Mouse (Mus musculus) midbrain, postnatal 0 days (tissue): ENCODE measurements around the gene Fxyd7. TPM values are rescaled to one million over a fixed set of nuclear protein-coding genes. Genes with fewer than 3 reads are reported as not detected.
A peak's percentile ranks its signal among the peaks of the same experiment; 100 is the strongest.

Source experiments
- ATAC-seq: fragments of 200-750 bp; cut with Nextera tagmentation; 2 replicates; pipeline ENCODE4 v1.8.0; 2017; ENCODE audit warnings: moderate number of reproducible peaks, mild to moderate bottlenecking, moderate TSS enrichment, moderate library complexity; ENCODE audit not compliant: low FRiP score
- DNase-seq: peaks from one replicate; pipeline ENCODE4 v3.0.0-alpha.2; 2015; ENCODE audit warnings: low spot score
- H3K27ac ChIP-seq: fragments of 300-500 bp; sonication (generic); 2 replicates; pipeline ENCODE4 v1.5.1; 2014; ENCODE audit warnings: low read depth, mild to moderate bottlenecking, low read length, mixed read lengths
- H3K27me3 ChIP-seq: fragments of 300-500 bp; sonication (generic); 2 replicates; pipeline ENCODE4 v1.6.1; 2014; ENCODE audit warnings: low read length, control low read depth, mixed read lengths; ENCODE audit not compliant: insufficient read depth
- H3K36me3 ChIP-seq: fragments of 300-500 bp; sonication (generic); 2 replicates; pipeline ENCODE4 v1.6.1; 2014; ENCODE audit warnings: low read length, control low read depth, mixed read lengths; ENCODE audit not compliant: insufficient read depth
- H3K4me1 ChIP-seq: fragments of 300-500 bp; sonication (generic); 2 replicates; pipeline ENCODE4 v1.6.1; 2014; ENCODE audit warnings: mild to moderate bottlenecking, control low read depth, antibody characterized with exemption, low read length, mixed read lengths; ENCODE audit not compliant: insufficient read depth
- H3K4me2 ChIP-seq: fragments of 300-500 bp; sonication (generic); 2 replicates; pipeline ENCODE4 v1.6.1; 2014; ENCODE audit warnings: low read depth, mild to moderate bottlenecking, low read length, mixed read lengths; ENCODE audit not compliant: poor library complexity, severe bottlenecking
- H3K4me3 ChIP-seq: fragments of 300-500 bp; sonication (generic); 2 replicates; pipeline ENCODE4 v1.5.1; 2014; ENCODE audit warnings: low read depth, mild to moderate bottlenecking, low read length, moderate library complexity
- H3K9ac ChIP-seq: fragments of 300-500 bp; sonication (generic); replicated peaks from 2 replicates; pipeline ENCODE4 v1.6.1; 2014; ENCODE audit warnings: mild to moderate bottlenecking, low read length, moderate library complexity, mixed read lengths; ENCODE audit not compliant: poor library complexity, severe bottlenecking
- H3K9me3 ChIP-seq: fragments of 300-500 bp; sonication (generic); 2 replicates; pipeline ENCODE4 v1.6.1; 2016; ENCODE audit warnings: low read length, control low read depth
- CTCF ChIP-seq: IDR thresholded peaks from 2 replicates; pipeline ENCODE4 v1.5.1; 2016; ENCODE audit warnings: antibody characterized with exemption, mild to moderate bottlenecking
- WGBS: fragments of 180-500 bp; shearing (Covaris S2); extraction: QIAGEN DNeasy Blood & Tissue Kit; methylation state at CpG from one replicate; pipeline ENCODE4 v1.1.7; 2014; 5-methylcytosine and 5-hydroxymethylcytosine counted together
- polyA plus RNA-seq: library from polyadenylated mRNA; unstranded; fragments of >200 nt; fragmentation: Nextera tagmentation; extraction: Ambion mirVana; gene quantifications from 2 replicates; pipeline ENCODE4 v1.2.1, GENCODE M21; 2015
- total RNA-seq: library from RNA; depleted of rRNA; stranded (reverse); fragments of >200 nt; gene quantifications from 2 replicates; pipeline ENCODE4 v1.2.3, GENCODE M21; 2014

Gene Fxyd7
- total and polyA plus RNA-seq, 2 experiments from 2014 or later: 285 to 455 TPM

DNA sequence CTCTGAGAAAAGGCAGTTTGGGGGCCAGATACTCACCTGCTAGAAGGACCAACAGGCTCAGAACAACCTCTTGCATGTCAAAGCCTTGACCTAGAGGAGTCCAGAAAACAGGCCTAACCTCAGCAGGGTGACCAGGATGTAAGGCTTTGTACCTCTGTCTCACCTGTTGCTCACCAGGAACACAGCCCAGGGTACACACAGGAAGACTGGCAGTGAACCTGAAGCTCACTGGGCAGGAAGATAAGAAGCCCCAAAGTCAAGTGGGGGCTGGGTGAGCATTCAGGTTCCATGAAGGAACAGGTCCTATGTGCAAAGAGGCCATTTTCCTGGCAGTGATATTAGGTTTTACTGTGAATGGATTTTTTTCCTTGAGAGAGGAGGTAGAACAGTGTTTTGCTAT lies 22.3 kb upstream of the Fxyd7 start:
- no peak overlapping the region for H3K4me2 ChIP-seq
- H3K9me3 ChIP-seq: no peaks in the 10 kb centered on the region
- H3K9ac ChIP-seq: no peak overlapping the region
- no peaks in the 10 kb centered on the region for H3K4me1 ChIP-seq
- ATAC-seq (no peak), DNase-seq (no peak)
- H3K36me3 ChIP-seq: no peaks in the 10 kb centered on the region
- no peak overlapping the region for H3K4me3 ChIP-seq
- no peaks in the 10 kb centered on the region for H3K27me3 ChIP-seq
- no peak for TF ChIP-seq CTCF
- H3K27ac ChIP-seq: no peak overlapping the region

- no peak for DNase-seq
- Histone ChIP-seq H3K27ac (no peak overlapping the region), H3K9me3 (no peaks in the 10 kb centered on the region), H3K9ac (no peak overlapping the region), H3K36me3 (no peaks in the 10 kb centered on the region), H3K4me2 (no peak overlapping the region), H3K27me3 (no peaks in the 10 kb centered on the region), H3K4me1 (no peaks in the 10 kb centered on the region), H3K4me3 (no peak overlapping the region)
- no peak for TF ChIP-seq CTCF
- no peak for ATAC-seq
- WGBS: 58% methylated on average over 9 of the region's 9 CpGs
These were observed 21.1 kb upstream of the Fxyd7 start for GRCm38 (mm10) chr7:31072326-31072725.

- no peak for ATAC-seq
- no peak for TF ChIP-seq CTCF
- WGBS: 82% methylated on average over 6 of the region's 6 CpGs
- H3K27me3 ChIP-seq: no peaks in the 10 kb centered on the region
- H3K36me3 ChIP-seq: no peaks in the 10 kb centered on the region
- H3K4me3 ChIP-seq: no peak overlapping the region
- no peaks in the 10 kb centered on the region for H3K4me1 ChIP-seq
- H3K9ac ChIP-seq: no peak overlapping the region; the same call in 1 of the 2 replicates
- no peak overlapping the region for H3K4me2 ChIP-seq
- no peak overlapping the region for H3K27ac ChIP-seq
- H3K9me3 ChIP-seq: no peaks in the 10 kb centered on the region
- DNase-seq: no peak
These were observed 19.1 kb upstream of the Fxyd7 start for GRCm38 (mm10) chr7:31070324-31070723.

- 90% methylated on average over 14 of the region's 14 CpGs for WGBS
- H3K4me3 ChIP-seq: no peak overlapping the region
- DNase-seq (no peak), ATAC-seq (no peak)
- H3K36me3 ChIP-seq: no peaks in the 10 kb centered on the region
- H3K4me1 ChIP-seq: no peaks in the 10 kb centered on the region
- H3K4me2 ChIP-seq: no peak overlapping the region
- H3K9ac ChIP-seq: no peak overlapping the region
- H3K27ac ChIP-seq: no peak overlapping the region
- H3K9me3 ChIP-seq: no peaks in the 10 kb centered on the region
- no peaks in the 10 kb centered on the region for H3K27me3 ChIP-seq
- TF ChIP-seq CTCF: no peak
These were observed 18.2 kb upstream of the Fxyd7 start for GRCm38 (mm10) chr7:31069491-31069890.

DNA sequence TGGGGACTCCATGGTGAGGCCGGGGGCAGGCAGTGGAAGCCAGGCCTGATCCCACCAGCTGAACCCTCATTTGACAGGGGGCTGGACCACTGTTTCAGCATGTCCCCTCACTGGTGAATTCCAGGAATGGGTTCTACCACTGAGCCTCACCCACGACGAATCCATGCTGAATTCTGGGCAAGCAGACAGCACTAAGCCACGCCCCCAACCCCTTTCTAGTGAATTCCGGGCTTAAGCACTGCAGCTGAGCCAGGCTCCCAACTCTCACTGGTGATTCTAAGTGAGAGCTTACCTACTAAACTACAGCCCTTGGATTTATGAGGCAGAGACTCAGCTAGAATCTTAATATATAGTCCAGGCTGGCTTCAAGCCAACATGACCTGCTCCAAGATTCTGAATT lies 16.6 kb upstream of the Fxyd7 start:
- H3K9ac ChIP-seq: no peak overlapping the region
- H3K27ac ChIP-seq: no peak overlapping the region
- ATAC-seq (no peak), DNase-seq (peak; percentile 55)
- H3K36me3 ChIP-seq: no peaks in the 10 kb centered on the region
- TF ChIP-seq CTCF: no peak
- 36% methylated on average over 5 of the region's 5 CpGs for WGBS
- H3K4me1 ChIP-seq: no peaks in the 10 kb centered on the region
- no peaks in the 10 kb centered on the region for H3K27me3 ChIP-seq
- no peak overlapping the region for H3K4me2 ChIP-seq
- H3K4me3 ChIP-seq: no peak overlapping the region
- H3K9me3 ChIP-seq: no peaks in the 10 kb centered on the region

DNA sequence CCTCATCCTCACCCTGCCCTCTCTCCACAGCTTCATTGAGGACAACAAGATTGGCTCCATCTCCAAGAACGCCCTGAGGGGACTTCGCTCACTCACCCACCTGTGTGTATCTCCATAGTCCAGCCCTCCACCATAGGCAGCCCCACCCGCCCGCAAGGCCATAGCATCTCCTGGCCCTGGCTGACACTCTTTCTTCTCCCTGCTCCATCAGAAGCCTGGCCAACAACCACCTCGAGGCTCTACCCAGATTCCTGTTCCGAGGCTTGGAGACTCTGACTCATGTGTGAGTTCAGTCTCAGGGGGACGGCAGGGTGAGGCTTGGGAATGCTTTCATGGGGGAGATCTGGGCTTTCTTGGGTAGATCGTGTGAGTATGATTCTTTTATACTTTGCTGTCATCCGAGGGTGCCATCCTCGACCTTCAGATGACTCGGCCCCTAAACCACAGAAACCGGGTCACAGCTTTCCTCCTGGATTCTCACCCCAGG lies 11.8 kb upstream of the Fxyd7 start:
- H3K36me3 ChIP-seq: no peaks in the 10 kb centered on the region
- no peak overlapping the region for H3K9ac ChIP-seq
- no peak for ATAC-seq
- no peaks in the 10 kb centered on the region for H3K9me3 ChIP-seq
- no peak for DNase-seq
- H3K4me3 ChIP-seq: no peak overlapping the region
- no peak overlapping the region for H3K27ac ChIP-seq
- H3K4me1 ChIP-seq: no peaks in the 10 kb centered on the region
- H3K27me3 ChIP-seq: no peaks in the 10 kb centered on the region
- WGBS: 91% methylated on average over 12 of the region's 12 CpGs
- no peak overlapping the region for H3K4me2 ChIP-seq
- TF ChIP-seq CTCF: no peak
